Comparison of ENCODE assay signal across 18 mouse cellular contexts in genomic region chr7:97730427-97730826, GRCm38 (mm10). TPM values are rescaled to one million over a fixed set of nuclear protein-coding genes. Genes with fewer than 3 reads are reported as not detected.
A peak's percentile ranks its signal among the peaks of the same experiment; 100 is the strongest.
DNase-seq lines count a peak whose midpoint lies in the region; ATAC-seq and TF ChIP-seq lines count a peak whose summit lies in the region.
"Had no signal": no experiment of that assay in that cellular context is flagged by ENCODE, and none has a peak within 500 bp of the region (broad histone marks: within the 10 kb centered on the region; RNA-seq: fewer than 3 reads in every experiment).

No protein-coding gene starts in this region.

- H3K27ac ChIP-seq in kidney, embryonic 15.5 days, result no peak overlapping the region
- no peak overlapping the region for H3K27ac ChIP-seq in midbrain, embryonic 10.5 days (replicated peaks)
- H3K27ac ChIP-seq in midbrain, postnatal 0 days (ENCODE audit: low read depth, low read length), result no peak overlapping the region
- H3K27ac ChIP-seq in intestine, postnatal 0 days (ENCODE audit: low read depth, low read length), result no peak overlapping the region
- H3K27ac ChIP-seq: forebrain, embryonic 15.5 days; heart, embryonic 15.5 days; hindbrain, embryonic 14.5 days; limb, embryonic 15.5 days; stomach, embryonic 15.5 days had no signal

- peaks cover 5% of the 10 kb centered on the region; the same call in 1 of the 2 replicates for H3K4me1 ChIP-seq in kidney, embryonic 15.5 days
- peaks cover 50% of the 10 kb centered on the region for H3K4me1 ChIP-seq in midbrain, embryonic 10.5 days
- H3K4me1 ChIP-seq in midbrain, postnatal 0 days (ENCODE audit: insufficient read depth, low read length), result no peaks in the 10 kb centered on the region
- no peaks in the 10 kb centered on the region; the same call in 1 of the 2 replicates for H3K4me1 ChIP-seq in intestine, postnatal 0 days (replicated peaks; ENCODE audit: control insufficient read depth, insufficient read depth, low read length)
- H3K4me1 ChIP-seq: heart, embryonic 15.5 days; limb, embryonic 15.5 days; stomach, embryonic 15.5 days had no signal

- WGBS in kidney, embryonic 15.5 days, result 75% methylated on average over 3 of the region's 3 CpGs
- WGBS in midbrain, embryonic 10.5 days, result 43% methylated on average over 3 of the region's 3 CpGs
- 42% methylated on average over 3 of the region's 3 CpGs for WGBS in midbrain, postnatal 0 days
- WGBS in intestine, postnatal 0 days, result 71% methylated on average over 3 of the region's 3 CpGs

- TF ChIP-seq CTCF in midbrain, postnatal 0 days (IDR thresholded peaks at IDR 0.05), result no peak
- TF ChIP-seq CTCF in intestine, postnatal 0 days (IDR thresholded peaks at IDR 0.05; ENCODE audit: low read depth), result no peak

- peak; percentile 50 for DNase-seq in kidney, adult 9 months
- peak; percentile 56 for DNase-seq in midbrain, embryonic 10.5 days (ENCODE audit: low spot score)
- no peak for DNase-seq in midbrain, postnatal 0 days (ENCODE audit: low spot score)
- DNase-seq in thymus, postnatal 10 days (ENCODE audit: low spot score in 2 of 2), result peak; percentile 75 to 81
- DNase-seq: cerebellum, adult 8-10 months; gastrocnemius, postnatal 36 days; layer of hippocampus, postnatal 36 days; lung, adult 2 months; retina, postnatal 1 day had no signal

- ATAC-seq in kidney, embryonic 15.5 days (replicated peaks; ENCODE audit: low FRiP score), result no peak
- ATAC-seq in midbrain, postnatal 0 days (ENCODE audit: low FRiP score), result no peak
- no peak for ATAC-seq in frontal cortex, adult (ENCODE audit: low TSS enrichment)
- ATAC-seq in intestine, postnatal 0 days, result no peak
- ATAC-seq: forebrain, embryonic 15.5 days had no signal

- peaks cover 12% of the 10 kb centered on the region for H3K36me3 ChIP-seq in kidney, embryonic 15.5 days
- peaks cover 12% of the 10 kb centered on the region for H3K36me3 ChIP-seq in midbrain, embryonic 10.5 days
- H3K36me3 ChIP-seq in midbrain, postnatal 0 days (ENCODE audit: insufficient read depth, low read length), result no peaks in the 10 kb centered on the region
- peaks cover 14% of the 10 kb centered on the region for H3K36me3 ChIP-seq in intestine, postnatal 0 days (ENCODE audit: control insufficient read depth, insufficient read depth)
- H3K36me3 ChIP-seq: heart, embryonic 15.5 days; stomach, embryonic 15.5 days had no signal

- no peaks in the 10 kb centered on the region for H3K27me3 ChIP-seq in kidney, embryonic 15.5 days
- no peaks in the 10 kb centered on the region for H3K27me3 ChIP-seq in midbrain, embryonic 10.5 days (ENCODE audit: low read depth, poor library complexity, severe bottlenecking)
- H3K27me3 ChIP-seq in midbrain, postnatal 0 days (ENCODE audit: insufficient read depth, low read length), result no peaks in the 10 kb centered on the region
- H3K27me3 ChIP-seq in intestine, postnatal 0 days (replicated peaks; ENCODE audit: control insufficient read depth, insufficient read depth, low read length), result no peaks in the 10 kb centered on the region
- H3K27me3 ChIP-seq: forebrain, embryonic 15.5 days; heart, embryonic 15.5 days; limb, embryonic 15.5 days; megakaryocyte, embryonic 14.5 days; stomach, embryonic 15.5 days had no signal

- no peak overlapping the region for H3K9ac ChIP-seq in kidney, embryonic 15.5 days
- no peak overlapping the region for H3K9ac ChIP-seq in midbrain, postnatal 0 days (replicated peaks; ENCODE audit: low read length, poor library complexity, severe bottlenecking)
- H3K9ac ChIP-seq in intestine, postnatal 0 days (ENCODE audit: low read depth, low read length), result no peak overlapping the region
- H3K9ac ChIP-seq: forebrain, embryonic 15.5 days; heart, embryonic 15.5 days; hindbrain, embryonic 14.5 days; limb, embryonic 15.5 days; stomach, embryonic 15.5 days had no signal

- H3K4me3 ChIP-seq in kidney, embryonic 15.5 days (replicated peaks), result no peak overlapping the region
- no peak overlapping the region for H3K4me3 ChIP-seq in midbrain, embryonic 10.5 days
- H3K4me3 ChIP-seq in midbrain, postnatal 0 days (ENCODE audit: low read depth, low read length), result no peak overlapping the region
- H3K4me3 ChIP-seq in intestine, postnatal 0 days (ENCODE audit: low read depth, low read length), result no peak overlapping the region
- H3K4me3 ChIP-seq: forebrain, embryonic 15.5 days; heart, embryonic 15.5 days; limb, embryonic 15.5 days; megakaryocyte, embryonic 14.5 days; stomach, embryonic 15.5 days had no signal

- no peaks in the 10 kb centered on the region for H3K9me3 ChIP-seq in kidney, embryonic 15.5 days (replicated peaks)
- no peaks in the 10 kb centered on the region for H3K9me3 ChIP-seq in midbrain, embryonic 10.5 days (replicated peaks)
- no peaks in the 10 kb centered on the region for H3K9me3 ChIP-seq in midbrain, postnatal 0 days (ENCODE audit: low read length)
- no peaks in the 10 kb centered on the region for H3K9me3 ChIP-seq in intestine, postnatal 0 days (ENCODE audit: control insufficient read depth)
- H3K9me3 ChIP-seq: forebrain, embryonic 15.5 days; heart, embryonic 15.5 days; limb, embryonic 15.5 days; megakaryocyte, embryonic 14.5 days; stomach, embryonic 15.5 days had no signal

- no peak overlapping the region for H3K4me2 ChIP-seq in kidney, embryonic 15.5 days
- no peak overlapping the region for H3K4me2 ChIP-seq in midbrain, postnatal 0 days (ENCODE audit: low read depth, low read length, poor library complexity, severe bottlenecking)
- H3K4me2 ChIP-seq in intestine, postnatal 0 days (replicated peaks; ENCODE audit: low read depth), result no peak overlapping the region
- H3K4me2 ChIP-seq: forebrain, embryonic 15.5 days; heart, embryonic 15.5 days; hindbrain, embryonic 14.5 days; limb, embryonic 15.5 days; stomach, embryonic 15.5 days had no signal

RNA-seq across cellular contexts. Expression of gene Aqp11, which starts 7.7 kb away (rescaled TPM):
- 16.5 and 18.5 TPM in 2 replicates for polyA plus RNA-seq in kidney, embryonic 15.5 days (2015; fragmentation: Nextera tagmentation; extraction: Ambion mirVana)
- polyA plus RNA-seq in midbrain, embryonic 10.5 days (2016; fragmentation: Nextera tagmentation; extraction: Ambion mirVana), result 5.3 and 5.7 TPM in 2 replicates
- 13.5 and 13.7 TPM in 2 replicates for total RNA-seq in midbrain, postnatal 0 days (2014; rRNA removed)
- 24.0 and 25.4 TPM in 2 replicates for polyA plus RNA-seq in midbrain, postnatal 0 days (2015; fragmentation: Nextera tagmentation; extraction: Ambion mirVana)
- 167 and 184 TPM in 2 replicates for polyA plus RNA-seq in intestine, postnatal 0 days (2015; fragmentation: Nextera tagmentation; extraction: Ambion mirVana)

RNA-seq across cellular contexts. Expression of gene Clns1a, which starts 34.0 kb away (rescaled TPM):
- 193 and 202 TPM in 2 replicates for polyA plus RNA-seq in kidney, embryonic 15.5 days (2015; fragmentation: Nextera tagmentation; extraction: Ambion mirVana)
- polyA plus RNA-seq in midbrain, embryonic 10.5 days (2016; fragmentation: Nextera tagmentation; extraction: Ambion mirVana), result 262 and 299 TPM in 2 replicates
- total RNA-seq in midbrain, postnatal 0 days (2014; rRNA removed), result 90.2 and 101 TPM in 2 replicates
- 157 and 162 TPM in 2 replicates for polyA plus RNA-seq in midbrain, postnatal 0 days (2015; fragmentation: Nextera tagmentation; extraction: Ambion mirVana)
- polyA plus RNA-seq in intestine, postnatal 0 days (2015; fragmentation: Nextera tagmentation; extraction: Ambion mirVana), result 60.9 and 65.2 TPM in 2 replicates

RNA-seq across cellular contexts. Expression of gene Pak1, which starts 57.9 kb away (rescaled TPM):
- 16.4 and 17.2 TPM in 2 replicates for polyA plus RNA-seq in kidney, embryonic 15.5 days (2015; fragmentation: Nextera tagmentation; extraction: Ambion mirVana)
- 70.4 and 90.6 TPM in 2 replicates for polyA plus RNA-seq in midbrain, embryonic 10.5 days (2016; fragmentation: Nextera tagmentation; extraction: Ambion mirVana)
- 162 and 193 TPM in 2 replicates for total RNA-seq in midbrain, postnatal 0 days (2014; rRNA removed)
- polyA plus RNA-seq in midbrain, postnatal 0 days (2015; fragmentation: Nextera tagmentation; extraction: Ambion mirVana), result 131 TPM in 2 replicates
- 28.8 and 32.9 TPM in 2 replicates for polyA plus RNA-seq in intestine, postnatal 0 days (2015; fragmentation: Nextera tagmentation; extraction: Ambion mirVana)
